Mouse (Mus musculus) hindbrain, postnatal 0 days (tissue): ENCODE data around the gene C1galt1. TPM values are rescaled to one million over a fixed set of nuclear protein-coding genes. Genes with fewer than 3 reads are reported as not detected.

ENCODE experiments used
- ATAC-seq: fragments of 200-750 bp; cut with Nextera tagmentation; 2 replicates; pipeline ENCODE4 v1.8.0; 2017; ENCODE audit warnings: mild to moderate bottlenecking, moderate TSS enrichment, moderate library complexity
- DNase-seq: peaks from one replicate; pipeline ENCODE4 v3.0.0-alpha.2; 2015; ENCODE audit warnings: low spot score
- H3K27ac ChIP-seq: fragments of 300-500 bp; sonication (generic); 2 replicates; pipeline ENCODE4 v1.5.1; 2014; ENCODE audit warnings: mild to moderate bottlenecking
- H3K27me3 ChIP-seq: fragments of 300-500 bp; sonication (generic); 2 replicates; pipeline ENCODE4 v1.6.1; 2014; ENCODE audit warnings: low read length, mixed read lengths; ENCODE audit not compliant: insufficient read depth
- H3K36me3 ChIP-seq: fragments of 300-500 bp; sonication (generic); 2 replicates; pipeline ENCODE4 v1.6.1; 2014; ENCODE audit warnings: low read length, mixed read lengths; ENCODE audit not compliant: insufficient read depth
- H3K4me1 ChIP-seq: fragments of 300-500 bp; sonication (generic); 2 replicates; pipeline ENCODE4 v1.6.1; 2014; ENCODE audit warnings: antibody characterized with exemption, low read length, mixed read lengths; ENCODE audit not compliant: insufficient read depth
- H3K4me2 ChIP-seq: fragments of 300-500 bp; sonication (generic); 2 replicates; pipeline ENCODE4 v1.6.1; 2014; ENCODE audit warnings: low read depth, mild to moderate bottlenecking, low read length, moderate library complexity, mixed read lengths
- H3K4me3 ChIP-seq: fragments of 300-500 bp; sonication (generic); 2 replicates; pipeline ENCODE4 v1.5.1; 2014; ENCODE audit warnings: low read length
- H3K9ac ChIP-seq: fragments of 300-500 bp; sonication (generic); replicated peaks from 2 replicates; pipeline ENCODE4 v1.6.1; 2014; ENCODE audit warnings: mild to moderate bottlenecking, low read length, moderate library complexity, mixed read lengths
- H3K9me3 ChIP-seq: fragments of 300-500 bp; sonication (generic); 2 replicates; pipeline ENCODE4 v1.6.1; 2016; ENCODE audit warnings: low read length, mixed read lengths
- CTCF ChIP-seq: IDR thresholded peaks from 2 replicates; pipeline ENCODE4 v1.5.1; 2016; ENCODE audit warnings: antibody characterized with exemption, control low read depth, low read depth
- WGBS: fragments of 180-500 bp; shearing (Covaris S2); extraction: QIAGEN DNeasy Blood & Tissue Kit; methylation state at CpG from one replicate; pipeline ENCODE4 v1.1.7; 2014; 5-methylcytosine and 5-hydroxymethylcytosine counted together
- polyA plus RNA-seq: library from polyadenylated mRNA; unstranded; fragments of >200 nt; fragmentation: Nextera tagmentation; extraction: Ambion mirVana; gene quantifications from 2 replicates; pipeline ENCODE4 v1.2.1, GENCODE M21; 2015
- total RNA-seq: library from RNA; depleted of rRNA; stranded (reverse); fragments of >200 nt; gene quantifications from 2 replicates; pipeline ENCODE4 v1.2.3, GENCODE M21; 2014

Gene C1galt1
- total and polyA plus RNA-seq, 2 experiments from 2014 or later: 1.5 to 14.8 TPM

DNA sequence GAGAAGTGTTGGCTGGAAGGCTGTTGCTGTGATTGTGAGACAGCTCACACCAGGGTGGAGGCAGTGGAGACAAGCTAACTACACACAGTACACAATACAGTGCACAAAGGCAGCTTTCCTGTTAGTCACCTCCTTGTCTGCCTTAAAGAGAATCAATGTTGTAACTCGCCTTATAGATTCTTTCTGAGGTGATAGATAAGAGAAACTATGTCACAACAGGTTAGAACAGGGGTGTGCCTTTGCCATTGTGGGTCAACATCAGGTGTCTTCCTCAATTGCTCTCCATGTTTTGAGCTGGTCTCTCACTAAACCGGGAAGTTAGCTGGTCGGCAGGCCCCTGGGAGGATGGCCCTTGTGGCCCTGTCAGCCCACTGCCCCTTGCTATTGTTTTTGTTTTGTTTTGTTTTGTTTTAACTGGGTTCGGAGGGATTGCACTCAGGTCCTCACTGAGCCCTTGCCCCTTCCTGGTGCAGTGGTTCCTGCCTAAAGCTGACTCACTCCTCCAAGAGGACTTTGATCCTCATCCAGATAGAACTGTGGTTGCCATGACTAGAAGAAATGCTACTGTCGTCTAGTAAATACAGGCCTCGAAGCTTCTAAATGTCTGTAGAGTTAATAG lies 3.4 kb downstream of the C1galt1 start:
- no peaks in the 10 kb centered on the region for H3K9me3 ChIP-seq
- no peak overlapping the region for H3K9ac ChIP-seq
- H3K27me3 ChIP-seq: no peaks in the 10 kb centered on the region
- peaks cover 8% of the 10 kb centered on the region; the same call in 1 of the 2 replicates for H3K4me1 ChIP-seq
- no peak for TF ChIP-seq CTCF
- no peaks in the 10 kb centered on the region for H3K36me3 ChIP-seq
- ATAC-seq (no peak), DNase-seq (no peak)
- H3K27ac ChIP-seq: no peak overlapping the region
- no peak overlapping the region for H3K4me3 ChIP-seq
- WGBS: 56% methylated on average over 6 of the region's 6 CpGs
- peak overlapping the region; percentile 44 for H3K4me2 ChIP-seq

DNA sequence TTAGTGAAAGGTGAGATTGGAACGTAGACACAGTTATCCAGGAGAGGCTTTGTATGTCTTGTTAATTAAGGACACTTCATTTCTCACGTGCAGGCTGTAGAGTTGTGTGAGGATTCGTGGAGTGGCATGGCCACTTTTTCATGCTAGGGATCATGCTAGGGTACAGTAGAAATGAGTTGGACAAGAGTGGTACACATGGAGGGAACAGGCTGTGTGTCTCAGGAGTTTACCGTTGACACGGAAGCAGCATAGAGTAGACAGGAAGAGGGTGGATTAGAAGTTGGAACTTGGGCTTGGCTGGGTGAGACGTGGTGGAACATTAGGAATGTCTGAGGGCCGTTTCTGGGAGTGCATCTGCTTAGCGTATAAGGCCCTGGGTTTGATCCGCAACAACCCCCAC lies 4.1 kb downstream of the C1galt1 start:
- Histone ChIP-seq H3K27me3 (no peaks in the 10 kb centered on the region), H3K9me3 (no peaks in the 10 kb centered on the region), H3K4me3 (no peak overlapping the region), H3K27ac (no peak overlapping the region), H3K4me1 (peaks cover 8% of the 10 kb centered on the region; the same call in 1 of the 2 replicates), H3K4me2 (no peak overlapping the region), H3K36me3 (no peaks in the 10 kb centered on the region), H3K9ac (no peak overlapping the region)
- WGBS: 90% methylated on average over 9 of the region's 9 CpGs
- ATAC-seq (no peak), DNase-seq (no peak)
- no peak for TF ChIP-seq CTCF

DNA sequence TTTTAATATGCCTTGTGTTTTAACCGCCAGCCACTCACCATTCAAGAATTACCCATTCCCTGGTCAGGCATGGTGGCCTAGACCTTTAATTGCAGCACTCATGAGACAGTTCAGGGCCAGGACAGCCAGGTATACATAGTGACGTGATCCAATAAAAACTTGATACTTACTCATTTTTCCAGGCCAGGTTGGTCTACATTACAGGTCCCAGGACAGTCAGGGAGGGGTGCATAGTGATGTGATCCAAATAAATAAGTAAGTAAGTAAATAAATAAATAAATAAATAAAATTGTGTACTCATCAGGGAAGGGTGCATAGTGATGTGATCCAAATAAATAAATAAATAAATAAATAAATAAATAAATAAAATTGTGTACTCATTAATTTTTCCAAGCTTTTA lies 6.4 kb downstream of the C1galt1 start:
- WGBS: 91% methylated on average over 2 of the region's 2 CpGs
- H3K4me2 ChIP-seq: no peak overlapping the region
- H3K27ac ChIP-seq: no peak overlapping the region
- no peak overlapping the region for H3K4me3 ChIP-seq
- ATAC-seq: 0 out of 2 replicates have a peak, but pooled peaks have one; percentile 21
- no peak for DNase-seq
- no peaks in the 10 kb centered on the region for H3K27me3 ChIP-seq
- peaks cover 4% of the 10 kb centered on the region; the same call in 1 of the 2 replicates for H3K4me1 ChIP-seq
- no peaks in the 10 kb centered on the region for H3K9me3 ChIP-seq
- no peak overlapping the region for H3K9ac ChIP-seq
- TF ChIP-seq CTCF: no peak
- no peaks in the 10 kb centered on the region for H3K36me3 ChIP-seq

DNA sequence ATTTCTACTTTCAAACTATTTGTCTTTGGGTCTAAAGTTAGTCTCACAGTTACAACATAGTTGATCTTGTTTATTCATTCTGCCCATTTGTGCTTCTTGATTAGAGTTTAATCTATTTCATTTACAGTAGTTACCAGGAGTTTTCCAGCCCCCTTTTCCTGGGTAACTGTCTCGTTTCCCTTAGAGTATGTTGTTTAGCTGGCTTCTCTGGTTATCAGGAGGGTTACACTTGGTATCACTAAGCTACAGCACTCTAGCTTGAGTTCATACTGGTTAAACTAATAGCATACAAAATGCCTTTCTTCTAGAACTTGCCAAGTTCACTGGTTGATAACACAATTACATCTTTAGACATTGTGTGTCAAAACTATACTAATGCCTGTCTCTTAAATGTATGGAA lies 8.3 kb downstream of the C1galt1 start:
- H3K4me1 ChIP-seq: no peaks in the 10 kb centered on the region
- no peak overlapping the region for H3K4me2 ChIP-seq
- DNase-seq: no peak
- no peak overlapping the region for H3K4me3 ChIP-seq
- no peaks in the 10 kb centered on the region for H3K36me3 ChIP-seq
- WGBS: 71% methylated on average over 1 of the region's 1 CpGs
- no peak overlapping the region for H3K9ac ChIP-seq
- TF ChIP-seq CTCF: no peak
- H3K27ac ChIP-seq: no peak overlapping the region
- H3K27me3 ChIP-seq: no peaks in the 10 kb centered on the region
- H3K9me3 ChIP-seq: no peaks in the 10 kb centered on the region
- no peak for ATAC-seq

DNA sequence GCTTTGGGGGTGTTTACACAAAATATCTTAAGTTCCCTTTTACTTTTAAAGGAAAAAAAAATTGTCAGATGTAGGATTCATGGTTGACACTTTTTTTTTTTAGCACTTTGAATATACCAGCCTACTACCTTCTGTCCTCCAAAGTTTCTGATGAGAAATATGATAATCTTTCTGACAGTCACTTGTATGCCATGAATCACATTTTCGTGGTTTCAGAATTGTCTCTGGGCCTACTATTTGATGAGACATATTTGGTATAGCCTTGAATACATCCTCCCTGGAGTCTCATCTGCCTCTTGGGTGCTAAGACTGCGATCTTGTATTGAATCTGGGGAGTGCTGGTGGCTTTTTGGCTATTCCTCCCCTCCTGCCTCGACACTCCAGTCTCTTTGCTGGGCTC lies 8.8 kb downstream of the C1galt1 start:
- Histone ChIP-seq H3K4me3 (no peak overlapping the region), H3K4me1 (no peaks in the 10 kb centered on the region), H3K4me2 (no peak overlapping the region), H3K9ac (no peak overlapping the region), H3K9me3 (no peaks in the 10 kb centered on the region), H3K27ac (no peak overlapping the region), H3K27me3 (no peaks in the 10 kb centered on the region), H3K36me3 (no peaks in the 10 kb centered on the region)
- ATAC-seq (no peak), DNase-seq (no peak)
- TF ChIP-seq CTCF: no peak
- 86% methylated on average over 3 of the region's 3 CpGs for WGBS

DNA sequence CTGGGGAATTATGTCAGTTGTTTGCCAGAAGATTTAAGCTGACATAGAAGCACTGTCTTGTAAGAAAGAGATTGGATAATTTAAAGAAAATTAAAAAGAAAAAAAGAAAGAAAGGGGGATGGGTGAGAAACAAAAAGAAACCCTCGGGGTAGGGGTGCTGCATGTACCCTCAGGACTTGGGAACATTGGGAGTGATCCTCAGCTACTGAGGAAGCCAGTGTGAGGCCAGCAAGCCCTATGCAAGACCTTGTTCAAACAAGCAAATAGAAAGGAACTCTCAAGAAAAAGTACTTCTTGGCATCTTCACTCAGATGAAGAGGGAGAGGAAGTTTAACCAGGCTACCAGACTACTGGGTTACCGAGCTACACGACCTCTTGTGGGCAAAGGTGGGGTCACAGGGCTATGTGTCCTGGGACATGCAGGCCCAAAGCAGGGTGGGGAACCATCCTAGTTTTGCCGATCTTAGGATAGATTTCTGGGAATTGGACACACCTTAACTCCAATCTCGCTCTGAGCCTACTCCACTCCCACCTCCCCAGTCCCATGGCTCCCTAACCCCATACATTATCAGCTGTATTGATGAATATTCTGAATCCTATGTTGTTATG lies 12.1 kb downstream of the C1galt1 start:
- H3K4me3 ChIP-seq: no peak overlapping the region
- no peaks in the 10 kb centered on the region for H3K9me3 ChIP-seq
- ATAC-seq: no peak
- DNase-seq: no peak
- no peak overlapping the region for H3K9ac ChIP-seq
- TF ChIP-seq CTCF: no peak
- H3K27me3 ChIP-seq: no peaks in the 10 kb centered on the region
- H3K27ac ChIP-seq: no peak overlapping the region
- H3K4me1 ChIP-seq: no peaks in the 10 kb centered on the region
- WGBS: 69% methylated on average over 5 of the region's 5 CpGs
- no peaks in the 10 kb centered on the region for H3K36me3 ChIP-seq
- H3K4me2 ChIP-seq: no peak overlapping the region
